Mouse (Mus musculus): ENCODE data around the gene Map1b.

DNA sequence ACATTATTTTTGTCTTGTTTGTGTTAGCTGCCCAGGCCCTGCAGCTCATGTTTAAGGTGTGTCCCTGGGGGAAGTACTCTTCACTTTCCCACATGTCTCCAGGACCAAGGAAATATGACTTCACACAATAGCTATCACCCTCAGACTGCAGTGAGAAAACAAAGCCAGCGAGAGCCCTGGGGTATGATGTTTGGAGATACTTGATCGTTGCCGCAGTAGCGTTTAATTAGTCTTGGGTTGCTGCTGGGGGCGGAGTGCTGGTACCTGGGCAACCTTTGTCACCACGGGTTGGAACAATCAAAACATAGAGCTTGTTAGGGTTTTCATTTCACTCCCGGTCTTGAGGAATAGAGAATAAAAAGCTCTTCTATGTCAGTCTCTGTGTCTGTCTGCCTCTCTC lies 14.9 kb downstream of the Map1b start:
- TF ChIP-seq CTCF (IDR thresholded peaks at IDR 0.05; ENCODE audit: low read depth): no peak
- TF ChIP-seq EP300 (IDR thresholded peaks at IDR 0.05; ENCODE audit: low read depth): no peak
